Mouse (Mus musculus) embryonic fibroblast, embryonic 13.5 days (primary cell): ENCODE measurements around the gene Imp3. TPM values are rescaled to one million over a fixed set of nuclear protein-coding genes. Genes with fewer than 3 reads are reported as not detected.
"Not testable (repeated sequence)": the region's sequence is repeated elsewhere in the genome, so short reads cannot be mapped to it uniquely, and the experiment has no call there.

Source experiments
- H3K27ac ChIP-seq: 2 replicates; pipeline ENCODE4 v1.5.1; 2012; ENCODE audit warnings: low read length, control low read depth, inconsistent platforms; ENCODE audit not compliant: insufficient read depth
- H3K4me1 ChIP-seq: 2 replicates; pipeline ENCODE4 v1.6.1; 2011; ENCODE audit warnings: low read length; ENCODE audit not compliant: control insufficient read depth, insufficient read depth
- H3K4me3 ChIP-seq: 2 replicates; pipeline ENCODE4 v1.5.1; 2011; ENCODE audit warnings: mild to moderate bottlenecking, control low read depth, low read length; ENCODE audit not compliant: insufficient read depth
- CTCF ChIP-seq: IDR thresholded peaks from 2 replicates; pipeline ENCODE4 v1.5.1; 2011; ENCODE audit warnings: mild to moderate bottlenecking, control low read depth, low read length, moderate library complexity, borderline replicate concordance; ENCODE audit not compliant: insufficient read depth
- POLR2A ChIP-seq: IDR thresholded peaks from 2 replicates; pipeline ENCODE4 v1.6.1; 2011; ENCODE audit warnings: low read depth, mild to moderate bottlenecking, control low read depth, low read length, moderate library complexity
- polyA plus RNA-seq: library from polyadenylated mRNA; stranded (reverse); fragments of >200 nt; gene quantifications from 2 replicates; pipeline ENCODE4 v1.2.4, GENCODE M21; 2011; ENCODE audit warnings: low read depth; ENCODE audit not compliant: missing spikeins, insufficient read length

The Imp3 gene
- polyA plus RNA-seq, 1 experiment: 107 TPM

DNA sequence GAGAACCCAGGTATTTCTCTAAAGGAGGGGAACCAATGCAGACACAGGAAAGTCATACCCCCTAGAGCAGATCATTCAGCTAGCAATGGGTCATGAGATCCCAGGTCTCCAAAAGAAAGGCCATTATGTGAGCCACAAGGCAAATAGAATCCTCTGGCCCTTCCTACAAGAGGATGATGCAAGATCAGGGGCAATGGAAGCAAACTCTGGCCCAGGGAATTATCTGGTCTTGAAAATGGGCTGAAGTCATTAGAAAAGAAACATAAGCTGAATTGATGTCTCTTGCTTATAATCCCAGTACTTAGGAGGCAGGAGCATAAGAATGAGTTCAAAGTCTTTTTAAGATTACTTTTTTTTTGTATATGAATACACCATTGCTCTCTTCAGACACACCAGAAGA, 37.2 kb upstream of the Imp3 start:
- no peak overlapping the region for H3K4me3 ChIP-seq
- TF ChIP-seq CTCF (no peak), POLR2A (no peak)
- 0 out of 2 replicates have a peak, but pooled peaks cover 3% of the 10 kb centered on the region for H3K4me1 ChIP-seq
- H3K27ac ChIP-seq: 0 out of 2 replicates have a peak overlapping the region, but pooled peaks have one; percentile 6

DNA sequence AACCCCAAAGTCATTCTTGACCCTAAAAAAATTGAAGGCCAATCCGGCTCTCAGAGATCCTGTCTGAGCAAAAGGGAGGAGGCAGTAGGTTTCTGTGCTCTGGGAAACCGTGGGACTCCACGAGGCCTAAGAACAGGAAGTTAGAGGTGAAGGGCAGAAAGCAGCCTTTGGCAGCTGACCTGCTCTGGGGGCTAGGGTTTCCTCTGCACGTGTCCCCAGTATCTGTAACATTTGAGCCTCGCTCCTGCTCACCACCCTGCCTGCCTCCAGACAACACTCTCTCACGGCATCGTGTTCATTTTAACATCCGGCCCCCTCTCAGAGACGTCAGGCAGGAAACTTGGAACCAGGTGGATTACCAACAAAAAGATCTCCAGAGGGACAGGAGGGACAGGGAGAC, 36.7 kb upstream of the Imp3 start:
- 0 out of 2 replicates have a peak, but pooled peaks cover 3% of the 10 kb centered on the region for H3K4me1 ChIP-seq
- TF ChIP-seq CTCF: no peak
- TF ChIP-seq POLR2A: no peak

DNA sequence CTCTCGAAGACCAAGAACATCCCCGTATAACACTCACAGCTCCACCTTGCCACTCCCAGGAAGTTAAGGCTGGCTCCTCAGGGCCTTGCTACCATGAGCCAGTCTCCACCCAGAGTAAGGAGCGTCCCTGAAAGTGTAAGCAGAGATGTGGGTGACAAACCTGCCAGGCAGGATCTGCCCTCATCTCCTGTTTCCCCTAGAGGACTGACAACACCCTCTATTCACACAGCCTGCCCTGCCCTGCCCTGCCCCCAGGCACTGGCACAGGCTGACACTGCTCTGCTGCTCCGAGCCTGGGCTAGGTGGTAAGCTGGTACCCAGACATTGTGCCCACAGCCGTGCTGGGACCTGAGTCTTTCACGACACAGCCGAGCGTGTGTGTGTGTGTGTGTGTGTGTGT, 36.1 kb upstream of the Imp3 start:
- no peak overlapping the region for H3K4me3 ChIP-seq
- TF ChIP-seq CTCF (no peak), POLR2A (no peak)
- H3K27ac ChIP-seq: no peak overlapping the region
- H3K4me1 ChIP-seq: 0 out of 2 replicates have a peak, but pooled peaks cover 3% of the 10 kb centered on the region

More for the DNA sequence above, 36.7 kb upstream of the Imp3 start:
- no peak overlapping the region for H3K4me3 ChIP-seq
- H3K27ac ChIP-seq: no peak overlapping the region

DNA sequence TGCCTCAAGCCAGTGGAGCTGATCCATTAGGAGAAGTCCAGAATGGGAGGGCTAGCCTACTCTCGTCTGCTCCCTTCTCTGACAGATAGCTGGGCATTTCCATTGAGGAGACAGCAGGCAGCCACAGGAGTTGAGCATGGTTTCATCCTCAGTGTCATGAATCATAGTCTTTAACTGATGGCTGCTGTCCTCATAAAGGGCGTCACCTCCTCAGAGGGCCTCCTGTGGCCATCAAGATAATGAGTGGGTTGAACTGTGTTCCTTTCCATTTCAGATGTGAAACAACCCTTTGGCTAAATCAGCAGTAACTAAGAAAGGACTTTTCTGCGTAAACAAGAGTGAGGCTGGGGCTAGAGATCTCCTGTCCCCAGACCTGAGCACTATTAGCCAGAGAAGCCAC, 33.6 kb upstream of the Imp3 start:
- H3K27ac ChIP-seq: no peak overlapping the region
- peaks cover 12% of the 10 kb centered on the region for H3K4me1 ChIP-seq
- H3K4me3 ChIP-seq: no peak overlapping the region
- no peak for TF ChIP-seq CTCF
- TF ChIP-seq POLR2A: no peak

DNA sequence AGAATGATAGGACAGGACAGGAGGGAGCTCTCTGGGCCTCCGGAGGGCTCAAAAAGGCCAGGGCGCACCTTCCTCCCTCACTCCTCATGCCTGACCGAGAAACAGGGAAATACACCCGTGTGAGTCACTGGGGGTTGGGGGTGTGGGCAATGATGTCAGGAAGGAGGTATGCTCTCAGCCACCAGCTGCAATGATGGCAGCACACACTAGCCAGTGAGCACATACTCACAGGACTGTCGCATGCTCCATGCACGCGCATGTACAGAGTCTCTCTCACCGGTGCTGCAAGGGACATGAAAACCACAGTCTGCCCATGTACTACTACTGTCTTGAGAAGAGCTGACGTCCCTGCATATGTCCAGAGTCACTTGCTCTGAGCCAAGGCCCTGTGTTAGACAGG, 29.7 kb upstream of the Imp3 start:
- Histone ChIP-seq H3K4me3 (no peak overlapping the region), H3K4me1 (peaks cover 9% of the 10 kb centered on the region), H3K27ac (peak overlapping the region; percentile 50; the same call in 1 of the 2 replicates)
- peak; percentile 38; the same call in 1 of the 2 replicates for TF ChIP-seq POLR2A
- TF ChIP-seq CTCF: no peak

DNA sequence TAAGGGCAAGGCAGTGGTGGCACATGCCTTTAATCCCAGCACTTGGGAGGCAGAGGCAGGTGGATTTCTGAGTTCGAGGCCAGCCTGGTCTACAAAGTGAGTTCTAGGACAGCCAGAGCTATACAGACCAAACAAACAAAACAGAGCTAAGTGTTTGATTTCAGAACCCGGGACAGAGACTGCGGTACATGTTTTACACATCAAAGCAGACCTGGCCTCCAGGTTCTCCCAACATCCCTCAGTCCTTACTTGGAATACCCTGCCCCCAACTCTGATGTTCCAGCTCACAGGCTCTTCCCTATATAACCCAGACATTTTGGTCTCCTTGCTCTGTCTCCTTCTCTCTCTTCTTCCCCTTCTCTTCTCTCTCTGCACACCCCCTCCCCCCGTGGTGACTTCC, 27.3 kb upstream of the Imp3 start:
- peaks cover 17% of the 10 kb centered on the region for H3K4me1 ChIP-seq
- H3K27ac ChIP-seq, H3K4me3 ChIP-seq: not testable (repeated sequence)

DNA sequence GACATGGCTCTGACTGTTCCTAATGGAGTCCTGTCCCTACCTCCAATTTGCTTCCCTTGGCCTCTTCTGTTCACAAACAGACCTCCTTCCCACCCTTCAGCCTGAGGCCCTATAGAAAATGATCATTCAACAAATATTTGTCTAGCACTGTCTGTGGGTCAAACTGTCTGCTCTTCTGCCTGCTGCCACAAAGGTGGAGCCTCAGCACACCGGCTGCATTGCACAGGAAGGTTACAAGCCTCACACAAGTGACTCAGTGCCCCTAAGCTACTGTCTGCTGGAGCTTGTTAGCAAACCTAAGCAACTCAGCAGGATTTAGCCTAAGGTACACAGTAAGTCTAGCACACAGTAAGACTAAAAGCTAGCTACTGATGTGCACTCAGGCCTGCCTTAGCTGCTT, 26.3 kb upstream of the Imp3 start:
- Histone ChIP-seq H3K4me1 (peaks cover 20% of the 10 kb centered on the region), H3K4me3 (no peak overlapping the region), H3K27ac (no peak overlapping the region)
- TF ChIP-seq POLR2A (no peak), CTCF (no peak)

DNA sequence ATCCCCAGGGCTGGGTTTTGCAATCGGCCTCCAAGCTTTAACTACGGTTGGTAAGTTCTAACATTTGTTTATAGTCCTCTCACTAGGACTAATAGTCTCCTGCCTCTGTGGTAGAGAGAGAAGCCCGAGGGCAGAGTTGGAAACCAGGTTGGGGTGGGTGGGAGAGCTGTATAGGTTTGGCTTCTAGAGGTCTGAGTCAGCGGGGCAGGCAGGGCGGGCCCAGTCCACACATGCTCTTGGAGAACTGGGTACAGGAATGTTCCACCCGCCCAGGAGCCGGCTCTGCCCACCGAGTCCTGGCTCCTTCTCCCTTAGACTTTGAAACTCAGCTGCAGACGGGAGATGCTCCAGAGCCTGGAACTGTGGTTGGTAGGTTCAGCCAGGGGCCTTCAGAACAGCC, 23.3 kb upstream of the Imp3 start:
- no peak for TF ChIP-seq CTCF
- peak; percentile 19; the same call in 1 of the 2 replicates for TF ChIP-seq POLR2A
- peak overlapping the region; percentile 83 for H3K27ac ChIP-seq
- peaks cover 11% of the 10 kb centered on the region; the same call in 1 of the 2 replicates for H3K4me1 ChIP-seq
- no peak overlapping the region for H3K4me3 ChIP-seq

DNA sequence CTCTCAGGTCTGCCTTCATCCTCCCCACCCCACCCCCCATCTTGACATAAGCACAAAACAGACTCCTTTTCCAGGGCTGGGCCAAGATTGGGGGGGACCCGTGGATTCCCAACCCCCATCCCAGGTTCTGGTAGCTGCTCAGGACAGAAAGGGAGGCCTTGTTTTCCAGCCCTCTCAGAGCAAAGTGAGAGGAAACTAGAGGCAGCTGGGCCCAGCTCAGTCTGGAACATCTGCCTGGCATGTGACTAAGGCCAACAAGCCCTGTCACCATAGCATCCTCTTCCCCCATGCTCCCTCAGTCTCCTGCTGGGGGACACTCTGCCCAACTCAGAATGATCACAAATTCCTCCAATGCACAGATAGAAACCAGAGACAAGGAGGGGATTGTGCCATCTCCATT, 22.2 kb upstream of the Imp3 start:
- Histone ChIP-seq H3K4me1 (peaks cover 11% of the 10 kb centered on the region; the same call in 1 of the 2 replicates), H3K4me3 (no peak overlapping the region), H3K27ac (no peak overlapping the region)
- TF ChIP-seq CTCF: no peak

DNA sequence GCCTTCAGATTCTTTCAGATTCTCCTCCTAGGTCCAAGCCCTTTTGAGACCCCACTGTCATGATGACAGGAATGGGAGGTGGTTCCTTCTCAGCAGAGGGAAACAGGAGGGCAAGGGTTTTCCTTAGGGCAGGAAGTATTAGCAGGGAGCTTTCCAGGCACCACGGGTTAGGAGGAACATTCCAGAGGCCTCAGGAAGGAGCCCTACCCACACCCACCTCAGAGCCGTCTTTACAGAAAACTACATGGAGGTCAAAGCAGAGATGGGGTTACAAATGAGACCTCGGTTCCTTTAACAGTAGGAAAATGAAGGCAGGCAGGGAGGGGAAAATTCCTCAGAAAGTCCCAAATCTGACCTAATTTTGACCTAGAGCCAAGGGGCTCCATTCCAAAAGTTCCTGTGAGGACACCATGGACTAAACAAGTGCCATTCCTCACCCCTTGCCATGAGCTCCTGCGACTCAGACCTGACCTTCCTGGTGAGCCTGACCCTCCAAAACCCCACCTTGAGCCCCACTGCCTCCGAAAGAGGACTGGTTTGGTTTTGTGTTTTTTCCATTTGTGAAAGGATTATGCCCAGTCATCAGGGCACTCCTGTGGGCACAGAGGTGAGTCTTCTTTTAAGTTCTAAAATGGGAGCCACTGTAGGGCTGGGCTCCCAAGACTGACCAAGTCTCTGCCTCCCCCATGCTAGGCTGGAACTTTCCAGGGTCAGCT, 21.4 kb upstream of the Imp3 start:
- Histone ChIP-seq H3K27ac (no peak overlapping the region), H3K4me3 (no peak overlapping the region), H3K4me1 (peaks cover 11% of the 10 kb centered on the region; the same call in 1 of the 2 replicates)
- no peak for TF ChIP-seq CTCF
- TF ChIP-seq POLR2A: no peak
